Mouse (Mus musculus): ENCODE data around the gene Chl1. TPM values are rescaled to one million over a fixed set of nuclear protein-coding genes. Genes with fewer than 3 reads are reported as not detected.

The Chl1 gene
- polyA plus RNA-seq, 1 experiment from 2014 or later = 3.1 TPM

GRCm38 (mm10) chr6:103507751-103508575, 2.4 kb upstream of the Chl1 start:
- H3K36me3 ChIP-seq (ENCODE audit: control insufficient read depth, insufficient read depth) = no peaks in the 10 kb centered on the region
- H3K27me3 ChIP-seq (replicated peaks; ENCODE audit: control insufficient read depth, insufficient read depth, low read length) = peaks cover 19% of the 10 kb centered on the region
- H3K4me2 ChIP-seq (replicated peaks; ENCODE audit: low read depth) = no peak overlapping the region
- H3K4me3 ChIP-seq (ENCODE audit: low read depth, low read length) = no peak overlapping the region
- ATAC-seq = no peak
- H3K4me1 ChIP-seq (replicated peaks; ENCODE audit: control insufficient read depth, insufficient read depth, low read length) = no peaks in the 10 kb centered on the region
- 59% methylated on average over 3 of the region's 3 CpGs for WGBS
- H3K27ac ChIP-seq (ENCODE audit: low read depth, low read length) = no peak overlapping the region
- no peak overlapping the region for H3K9ac ChIP-seq (ENCODE audit: low read depth, low read length)
- no peaks in the 10 kb centered on the region for H3K9me3 ChIP-seq (ENCODE audit: control insufficient read depth)
- no peak for TF ChIP-seq CTCF (IDR thresholded peaks at IDR 0.05; ENCODE audit: low read depth)

GRCm38 (mm10) chr6:103509596-103509995, 790 bp upstream of the Chl1 start:
- Histone ChIP-seq H3K27me3 (replicated peaks; ENCODE audit: control insufficient read depth, insufficient read depth, low read length) (peaks cover 19% of the 10 kb centered on the region), H3K36me3 (ENCODE audit: control insufficient read depth, insufficient read depth) (no peaks in the 10 kb centered on the region), H3K9ac (ENCODE audit: low read depth, low read length) (no peak overlapping the region), H3K4me2 (replicated peaks; ENCODE audit: low read depth) (no peak overlapping the region), H3K27ac (ENCODE audit: low read depth, low read length) (no peak overlapping the region), H3K9me3 (ENCODE audit: control insufficient read depth) (no peaks in the 10 kb centered on the region), H3K4me3 (ENCODE audit: low read depth, low read length) (no peak overlapping the region), H3K4me1 (replicated peaks; ENCODE audit: control insufficient read depth, insufficient read depth, low read length) (no peaks in the 10 kb centered on the region)
- no peak for TF ChIP-seq CTCF (IDR thresholded peaks at IDR 0.05; ENCODE audit: low read depth)
- no peak for ATAC-seq
- 72% methylated on average over 4 of the region's 4 CpGs for WGBS

GRCm38 (mm10) chr6:103511290-103511971, 1.0 kb downstream of the Chl1 start:
- Histone ChIP-seq H3K4me1 (replicated peaks; ENCODE audit: control insufficient read depth, insufficient read depth, low read length) (no peaks in the 10 kb centered on the region), H3K4me2 (replicated peaks; ENCODE audit: low read depth) (peak overlapping the region; percentile 50; the same call in 1 of the 2 replicates), H3K36me3 (ENCODE audit: control insufficient read depth, insufficient read depth) (no peaks in the 10 kb centered on the region), H3K4me3 (ENCODE audit: low read depth, low read length) (peak overlapping the region; percentile 16), H3K9me3 (ENCODE audit: control insufficient read depth) (no peaks in the 10 kb centered on the region), H3K27me3 (replicated peaks; ENCODE audit: control insufficient read depth, insufficient read depth, low read length) (peaks cover 19% of the 10 kb centered on the region), H3K9ac (ENCODE audit: low read depth, low read length) (no peak overlapping the region), H3K27ac (ENCODE audit: low read depth, low read length) (no peak overlapping the region)
- no peak for TF ChIP-seq CTCF (IDR thresholded peaks at IDR 0.05; ENCODE audit: low read depth)
- no peak for ATAC-seq
- 7% methylated on average over 18 of the region's 18 CpGs for WGBS

DNA sequence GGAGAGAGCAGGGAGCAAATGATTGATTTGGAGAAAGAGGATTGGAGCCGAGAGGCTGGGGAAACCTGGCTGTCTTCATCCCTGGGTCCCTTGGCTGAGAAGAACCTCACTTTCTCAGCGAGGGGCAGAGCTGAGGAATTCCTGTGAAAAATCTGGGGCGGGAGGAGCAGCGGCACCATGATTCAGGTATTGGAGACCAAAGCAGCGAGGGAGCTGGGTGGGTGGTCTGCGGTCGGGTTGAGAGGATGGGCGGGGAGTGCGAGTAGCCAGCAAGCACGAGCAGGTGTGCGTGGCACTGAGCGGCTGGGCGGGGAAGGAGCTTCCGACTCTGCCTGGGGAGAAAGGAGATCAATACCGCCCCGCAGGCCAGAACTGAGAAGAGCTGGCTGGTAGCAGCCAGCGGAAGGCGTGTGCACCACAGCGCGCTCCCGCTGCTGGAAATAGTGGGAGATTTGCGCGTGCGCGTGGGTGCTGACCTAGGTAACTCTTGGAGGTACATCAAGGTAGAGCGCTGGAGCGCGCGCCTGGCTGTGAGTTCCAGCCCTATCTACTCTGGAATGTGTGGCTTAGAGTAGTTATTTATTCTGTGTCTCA, 1.7 kb downstream of the Chl1 start:
- peaks cover 19% of the 10 kb centered on the region for H3K27me3 ChIP-seq (replicated peaks; ENCODE audit: control insufficient read depth, insufficient read depth, low read length)
- H3K27ac ChIP-seq (ENCODE audit: low read depth, low read length) = no peak overlapping the region
- TF ChIP-seq CTCF (IDR thresholded peaks at IDR 0.05; ENCODE audit: low read depth) = 0 out of 2 replicates have a peak, but pooled peaks have one; percentile 4
- WGBS = 1% methylated on average over 29 of the region's 29 CpGs
- peak overlapping the region; percentile 16 for H3K4me3 ChIP-seq (ENCODE audit: low read depth, low read length)
- no peaks in the 10 kb centered on the region for H3K36me3 ChIP-seq (ENCODE audit: control insufficient read depth, insufficient read depth)
- ATAC-seq = 0 out of 2 replicates have a peak, but pooled peaks have one; percentile 25
- H3K9me3 ChIP-seq (ENCODE audit: control insufficient read depth) = no peaks in the 10 kb centered on the region
- no peaks in the 10 kb centered on the region for H3K4me1 ChIP-seq (replicated peaks; ENCODE audit: control insufficient read depth, insufficient read depth, low read length)
- peak overlapping the region; percentile 50 for H3K4me2 ChIP-seq (replicated peaks; ENCODE audit: low read depth)
- H3K9ac ChIP-seq (ENCODE audit: low read depth, low read length) = no peak overlapping the region

DNA sequence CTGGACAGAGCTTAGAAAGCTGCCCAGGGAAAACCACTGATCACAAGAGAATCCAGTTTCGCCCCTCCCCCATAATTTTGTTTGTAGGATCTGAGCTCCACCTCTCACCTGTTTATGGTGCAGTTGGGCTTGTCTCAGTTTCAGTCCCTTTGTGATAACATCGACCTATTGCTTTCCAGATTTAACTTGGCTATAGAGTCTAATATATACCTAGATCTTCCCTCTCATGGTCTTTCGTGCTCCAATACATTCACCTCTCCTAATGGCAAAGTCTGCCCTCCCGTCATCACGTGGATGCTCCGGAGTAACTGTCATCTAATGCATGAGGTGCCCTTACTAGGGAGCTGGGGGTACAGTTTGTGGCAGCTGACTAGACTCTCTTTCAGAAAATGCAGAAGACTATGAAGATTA, 2.5 kb downstream of the Chl1 start:
- no peak overlapping the region for H3K4me2 ChIP-seq (replicated peaks; ENCODE audit: low read depth)
- H3K27ac ChIP-seq (ENCODE audit: low read depth, low read length) = no peak overlapping the region
- H3K4me1 ChIP-seq (replicated peaks; ENCODE audit: control insufficient read depth, insufficient read depth, low read length) = no peaks in the 10 kb centered on the region
- no peak for ATAC-seq
- H3K9ac ChIP-seq (ENCODE audit: low read depth, low read length) = no peak overlapping the region
- peaks cover 19% of the 10 kb centered on the region for H3K27me3 ChIP-seq (replicated peaks; ENCODE audit: control insufficient read depth, insufficient read depth, low read length)
- 50% methylated on average over 6 of the region's 6 CpGs for WGBS
- TF ChIP-seq CTCF (IDR thresholded peaks at IDR 0.05; ENCODE audit: low read depth) = no peak
- H3K9me3 ChIP-seq (ENCODE audit: control insufficient read depth) = no peaks in the 10 kb centered on the region
- no peaks in the 10 kb centered on the region for H3K36me3 ChIP-seq (ENCODE audit: control insufficient read depth, insufficient read depth)
- H3K4me3 ChIP-seq (ENCODE audit: low read depth, low read length) = no peak overlapping the region

GRCm38 (mm10) chr6:103513621-103514241, 3.3 kb downstream of the Chl1 start:
- no peak overlapping the region for H3K4me2 ChIP-seq (replicated peaks; ENCODE audit: low read depth)

More at GRCm38 (mm10) chr6:103513621-103514241, 3.3 kb downstream of the Chl1 start:
- ATAC-seq = no peak
- no peak overlapping the region for H3K9ac ChIP-seq (ENCODE audit: low read depth, low read length)
- no peak overlapping the region for H3K27ac ChIP-seq (ENCODE audit: low read depth, low read length)
- 68% methylated on average over 8 of the region's 8 CpGs for WGBS
- H3K27me3 ChIP-seq (replicated peaks; ENCODE audit: control insufficient read depth, insufficient read depth, low read length) = peaks cover 19% of the 10 kb centered on the region
- no peaks in the 10 kb centered on the region for H3K36me3 ChIP-seq (ENCODE audit: control insufficient read depth, insufficient read depth)
- H3K9me3 ChIP-seq (ENCODE audit: control insufficient read depth) = no peaks in the 10 kb centered on the region
- no peak for TF ChIP-seq CTCF (IDR thresholded peaks at IDR 0.05; ENCODE audit: low read depth)
- H3K4me1 ChIP-seq (replicated peaks; ENCODE audit: control insufficient read depth, insufficient read depth, low read length) = no peaks in the 10 kb centered on the region
- no peak overlapping the region for H3K4me3 ChIP-seq (ENCODE audit: low read depth, low read length)

Data from intestine, postnatal 0 days (tissue).